Mouse (Mus musculus): Measurements from ENCODE around the gene Lrp1.

Lrp1 gene

GRCm38 (mm10) chr10:127615591-127615990 is 5.4 kb downstream of the Lrp1 start:
- DNase-seq (ENCODE audit: low read depth, low spot score), result no peak

- no peak for DNase-seq (ENCODE audit: low read depth, low spot score)
Measured at GRCm38 (mm10) chr10:127615034-127615374, 5.9 kb downstream of the Lrp1 start.

GRCm38 (mm10) chr10:127614236-127615033 is 6.5 kb downstream of the Lrp1 start:
- no peak for DNase-seq (ENCODE audit: low read depth, low spot score)

- no peak for DNase-seq (ENCODE audit: low read depth, low spot score)
Measured at GRCm38 (mm10) chr10:127612079-127612775, 8.7 kb downstream of the Lrp1 start.

GRCm38 (mm10) chr10:127610066-127610415 is 10.9 kb downstream of the Lrp1 start:
- no peak for DNase-seq (ENCODE audit: low read depth, low spot score)

GRCm38 (mm10) chr10:127609415-127610065 is 11.4 kb downstream of the Lrp1 start:
- DNase-seq (ENCODE audit: low read depth, low spot score), result no peak

GRCm38 (mm10) chr10:127607059-127607458 is 13.9 kb downstream of the Lrp1 start:
- DNase-seq (ENCODE audit: low read depth, low spot score), result no peak

- DNase-seq (ENCODE audit: low read depth, low spot score), result no peak
Measured at GRCm38 (mm10) chr10:127605756-127606155, 15.2 kb downstream of the Lrp1 start.

- DNase-seq (ENCODE audit: low read depth, low spot score), result no peak
Measured at GRCm38 (mm10) chr10:127605251-127605547, 15.7 kb downstream of the Lrp1 start.

- DNase-seq (ENCODE audit: low read depth, low spot score), result no peak
Measured at GRCm38 (mm10) chr10:127604465-127605250, 16.3 kb downstream of the Lrp1 start.

GRCm38 (mm10) chr10:127603437-127604371 is 17.2 kb downstream of the Lrp1 start:
- DNase-seq (ENCODE audit: low read depth, low spot score), result no peak

- DNase-seq (ENCODE audit: low read depth, low spot score), result no peak
Measured at GRCm38 (mm10) chr10:127602194-127602593, 18.8 kb downstream of the Lrp1 start.

- no peak for DNase-seq (ENCODE audit: low read depth, low spot score)
Measured at GRCm38 (mm10) chr10:127599779-127600541, 21.0 kb downstream of the Lrp1 start.

- no peak for DNase-seq (ENCODE audit: low read depth, low spot score)
Measured at GRCm38 (mm10) chr10:127599252-127599651, 21.7 kb downstream of the Lrp1 start.

GRCm38 (mm10) chr10:127598607-127599006 is 22.3 kb downstream of the Lrp1 start:
- no peak for DNase-seq (ENCODE audit: low read depth, low spot score)

- no peak for DNase-seq (ENCODE audit: low read depth, low spot score)
Measured at GRCm38 (mm10) chr10:127597311-127597901, 23.5 kb downstream of the Lrp1 start.

GRCm38 (mm10) chr10:127596321-127596941 is 24.5 kb downstream of the Lrp1 start:
- DNase-seq (ENCODE audit: low read depth, low spot score), result no peak

- no peak for DNase-seq (ENCODE audit: low read depth, low spot score)
Measured at GRCm38 (mm10) chr10:127594930-127595715, 25.8 kb downstream of the Lrp1 start.

- DNase-seq (ENCODE audit: low read depth, low spot score), result no peak
Measured at GRCm38 (mm10) chr10:127594405-127594804, 26.5 kb downstream of the Lrp1 start.
